Mouse (Mus musculus): ENCODE measurements at regions not wholly inside any gene's neighbourhood (a gene's known extent, or its start where the extent isn't known, plus 50 kb on each side); places are given as distances from the start of the nearest gene placed in this dataset.

DNA sequence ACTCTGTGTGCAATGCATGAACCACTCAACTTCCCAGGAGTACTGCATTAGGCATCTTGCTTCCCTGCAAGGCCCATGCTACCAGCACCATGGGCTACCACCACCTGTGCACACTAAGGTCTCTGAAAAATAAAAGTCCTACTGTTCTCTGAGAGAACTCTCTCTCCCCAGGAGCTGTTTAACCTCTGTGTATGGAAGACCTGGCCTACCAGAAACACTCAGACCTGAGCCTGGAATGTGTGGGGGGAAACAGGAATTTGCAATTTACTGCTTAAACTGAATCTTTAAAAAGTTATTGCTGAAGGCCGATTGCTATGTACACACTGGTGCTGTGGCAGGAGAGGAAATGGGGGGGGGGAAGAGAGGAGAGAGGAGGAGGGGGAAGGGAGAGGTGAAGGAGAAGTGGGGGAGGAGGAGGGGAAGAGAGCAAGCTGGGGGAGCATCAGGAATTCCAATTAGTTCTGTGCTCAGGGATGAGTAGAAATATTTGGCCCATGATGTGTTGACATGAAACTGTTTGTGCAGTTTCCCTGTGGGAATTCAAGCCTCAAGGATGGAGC is 860.4 kb upstream of the Lrrc6 start:
- TF ChIP-seq CTCF (conservative IDR thresholded peaks at IDR 0.05; ENCODE audit: insufficient read depth, insufficient read length, low read depth, low read length) = no peak
- TF ChIP-seq POLR2A (IDR thresholded peaks at IDR 0.05; ENCODE audit: low read depth, low read length) = no peak
